Comparison of ENCODE assay signal across 13 mouse cellular contexts in the genomic region with DNA sequence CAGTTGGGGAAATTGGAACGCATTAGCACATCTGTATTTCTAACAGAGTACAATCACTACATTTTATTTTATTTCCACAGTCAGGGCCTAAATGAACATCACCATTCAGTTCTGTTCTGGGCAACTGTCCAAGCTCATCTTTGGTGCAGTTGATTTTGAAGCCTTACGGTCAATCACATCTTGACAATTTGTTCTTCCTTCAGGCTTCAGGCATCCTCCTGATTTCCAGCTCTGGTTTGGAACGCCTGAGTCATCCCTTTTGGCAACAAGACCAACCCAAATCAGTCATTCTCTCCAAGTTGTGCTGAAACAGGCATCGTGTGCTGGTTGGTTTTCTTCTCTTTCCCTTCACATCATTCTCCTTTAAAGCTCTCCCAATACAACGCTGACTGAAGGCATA.
DNase-seq lines count a peak whose midpoint lies in the region; ATAC-seq and TF ChIP-seq lines count a peak whose summit lies in the region.
"Had no signal": no experiment of that assay in that cellular context is flagged by ENCODE, and none has a peak within 500 bp of the region (broad histone marks: within the 10 kb centered on the region; RNA-seq: fewer than 3 reads in every experiment).

No protein-coding gene starts in this region.

- ATAC-seq in lung, embryonic 14.5 days (ENCODE audit: insufficient read depth): peak; percentile 8; the same call in 1 of the 2 replicates
- ATAC-seq in Patski: peak; percentile 54

- H3K36me3 ChIP-seq in lung, embryonic 14.5 days (ENCODE audit: insufficient read depth): no peaks in the 10 kb centered on the region
- H3K36me3 ChIP-seq: forebrain, embryonic 10.5 days; heart, embryonic 13.5 days; hindbrain, embryonic 15.5 days; liver, embryonic 13.5 days; neural tube, embryonic 15.5 days had no signal

- H3K4me1 ChIP-seq in lung, embryonic 14.5 days (ENCODE audit: insufficient read depth): no peaks in the 10 kb centered on the region
- H3K4me1 ChIP-seq: forebrain, embryonic 10.5 days; heart, embryonic 13.5 days; hindbrain, embryonic 15.5 days; liver, embryonic 13.5 days; neural tube, embryonic 15.5 days had no signal

- no peak for TF ChIP-seq CTCF in lung, embryonic 14.5 days (IDR thresholded peaks at IDR 0.05; ENCODE audit: low read depth)
- no peak for TF ChIP-seq CTCF in Patski (IDR thresholded peaks at IDR 0.05)

- peak; percentile 10 to 17 for DNase-seq in heart, adult 18-20 months
- DNase-seq in heart, adult 11 months: no peak
- DNase-seq in lung, embryonic 14.5 days: peak; percentile 51
- no peak for DNase-seq in lung, postnatal 14 days
- DNase-seq in Patski (ENCODE audit: low read depth, low spot score): peak; percentile 39
- DNase-seq in layer of hippocampus, adult 9-11 months: peak; percentile 40
- DNase-seq in embryo, embryonic 10 days (ENCODE audit: low spot score): no peak
- DNase-seq: kidney, adult 8-10 months; liver, embryonic 13.5 days had no signal

- whole genome bisulfite sequencing in lung, embryonic 14.5 days: 49% methylated on average over 5 of the region's 5 CpGs

- no peak overlapping the region for H3K27ac ChIP-seq in lung, embryonic 14.5 days (ENCODE audit: low read depth)
- H3K27ac ChIP-seq: forebrain, embryonic 10.5 days; heart, embryonic 13.5 days; hindbrain, embryonic 15.5 days; liver, embryonic 13.5 days; neural tube, embryonic 15.5 days had no signal

- no peak overlapping the region for H3K4me3 ChIP-seq in lung, embryonic 14.5 days (ENCODE audit: low read depth, low read length)
- H3K4me3 ChIP-seq: forebrain, embryonic 10.5 days; heart, embryonic 13.5 days; hindbrain, embryonic 15.5 days; liver, embryonic 13.5 days; neural tube, embryonic 15.5 days had no signal

- in situ Hi-C loops in Patski (cut with MboI; ENCODE audit: low pct_unique_long_range_greater_than_20kb): no loop called here

- H3K4me2 ChIP-seq in lung, embryonic 14.5 days: no peak overlapping the region
- H3K4me2 ChIP-seq: heart, embryonic 13.5 days; hindbrain, embryonic 15.5 days; liver, embryonic 13.5 days; neural tube, embryonic 15.5 days had no signal

- POLR2A ChIA-PET in Patski (lab: Charles Lee): no interaction called here

- no peaks in the 10 kb centered on the region for H3K9me3 ChIP-seq in lung, embryonic 14.5 days (ENCODE audit: low read depth, low read length)
- H3K9me3 ChIP-seq: forebrain, embryonic 10.5 days; heart, embryonic 13.5 days; hindbrain, embryonic 15.5 days; liver, embryonic 13.5 days; neural tube, embryonic 15.5 days had no signal

- no peak overlapping the region for H3K9ac ChIP-seq in lung, embryonic 14.5 days
- H3K9ac ChIP-seq: heart, embryonic 13.5 days; hindbrain, embryonic 15.5 days; liver, embryonic 13.5 days; neural tube, embryonic 15.5 days had no signal

- CTCF ChIA-PET in Patski (lab: Charles Lee): no interaction called here

- no peaks in the 10 kb centered on the region for H3K27me3 ChIP-seq in lung, embryonic 14.5 days (ENCODE audit: insufficient read depth, low read length)
- H3K27me3 ChIP-seq in Patski: no peaks in the 10 kb centered on the region
- H3K27me3 ChIP-seq: heart, embryonic 13.5 days; hindbrain, embryonic 15.5 days; liver, embryonic 13.5 days; neural tube, embryonic 15.5 days had no signal

Comparison
In these comparisons a context has a peak if more than half of its experiments do, and no peak if none do; other contexts are left out.
1. DNase-seq: peak in heart, adult 18-20 months (2 of 2), lung, embryonic 14.5 days (single experiment), Patski (single experiment) and layer of hippocampus, adult 9-11 months (single experiment); none in heart, adult 11 months (single experiment), lung, postnatal 14 days (single experiment) and embryo, embryonic 10 days (single experiment).